Mouse (Mus musculus) neutrophil, adult 5-6 weeks (primary cell): ENCODE measurements around the gene Ccnq. TPM values are rescaled to one million over a fixed set of nuclear protein-coding genes. Genes with fewer than 3 reads are reported as not detected.
"Not testable (repeated sequence)": the region's sequence is repeated elsewhere in the genome, so short reads cannot be mapped to it uniquely, and the experiment has no call there.

ENCODE experiments used
- ATAC-seq: fragments of 151-379, 151-347 bp; 2 replicates; pipeline ENCODE4 v1.8.0; 2017; ENCODE audit warnings: mild to moderate bottlenecking, moderate TSS enrichment; ENCODE audit not compliant: insufficient number of reproducible peaks, poor library complexity, low FRiP score, severe bottlenecking; ENCODE audit errors: extremely low read depth
- total RNA-seq: library from RNA; stranded (forward); fragments of 200-1000 nt; gene quantifications from 2 replicates; pipeline ENCODE4 v1.2.3, GENCODE M21; 2017

The Ccnq gene
- total RNA-seq, 1 experiment from 2014 or later: 10.9 TPM

- no peak for ATAC-seq
Observed at GRCm38 (mm10) chr11:78766069-78766830, 14.7 kb upstream of the Ccnq start.

DNA sequence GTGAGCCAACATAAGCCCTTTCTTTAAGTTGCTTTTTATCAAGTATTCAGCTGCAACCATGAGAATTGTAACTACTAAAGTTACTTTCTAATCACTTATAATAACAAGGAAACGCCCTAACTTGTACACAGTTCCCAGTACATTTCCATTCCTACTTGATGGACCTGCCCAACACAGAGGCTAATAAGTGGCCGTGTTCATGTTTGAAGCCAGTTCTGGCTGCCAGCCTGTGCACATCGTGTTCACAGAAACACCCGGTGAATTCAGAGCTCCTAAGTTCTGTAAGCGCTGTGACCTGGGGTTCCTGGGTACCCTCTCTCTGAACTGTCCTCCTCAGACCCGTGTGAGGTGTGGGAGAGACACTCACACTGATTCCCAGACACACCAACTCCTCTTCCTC is 13.3 kb upstream of the Ccnq start:
- no peak for ATAC-seq

DNA sequence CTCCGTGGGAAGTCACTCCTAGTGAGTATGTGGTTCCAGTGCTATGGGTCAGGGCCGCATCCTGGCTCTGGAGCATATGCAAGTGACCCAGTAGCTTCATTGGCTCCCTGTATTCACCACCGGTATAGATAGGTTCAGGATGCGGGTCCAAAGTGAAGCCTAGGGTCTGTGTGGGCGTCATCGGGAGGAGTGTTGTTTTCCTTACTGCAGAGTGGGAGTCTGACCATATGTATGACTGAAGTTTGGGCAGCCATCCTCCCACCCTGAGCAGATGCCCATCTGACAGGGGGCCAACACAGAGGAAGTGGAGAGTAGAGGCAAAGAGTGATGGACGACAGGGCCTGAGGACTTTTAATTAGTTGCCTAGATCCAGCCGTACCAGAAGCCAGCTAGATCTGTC is 12.8 kb upstream of the Ccnq start:
- ATAC-seq: no peak

- ATAC-seq: no peak
Observed at GRCm38 (mm10) chr11:78762201-78762600, 10.7 kb upstream of the Ccnq start.

GRCm38 (mm10) chr11:78761086-78761485 is 9.6 kb upstream of the Ccnq start:
- ATAC-seq: no peak

GRCm38 (mm10) chr11:78755299-78755698 is 3.8 kb upstream of the Ccnq start:
- no peak for ATAC-seq

- not testable (repeated sequence) for ATAC-seq
Observed at GRCm38 (mm10) chr11:78754177-78754576, 2.6 kb upstream of the Ccnq start.

DNA sequence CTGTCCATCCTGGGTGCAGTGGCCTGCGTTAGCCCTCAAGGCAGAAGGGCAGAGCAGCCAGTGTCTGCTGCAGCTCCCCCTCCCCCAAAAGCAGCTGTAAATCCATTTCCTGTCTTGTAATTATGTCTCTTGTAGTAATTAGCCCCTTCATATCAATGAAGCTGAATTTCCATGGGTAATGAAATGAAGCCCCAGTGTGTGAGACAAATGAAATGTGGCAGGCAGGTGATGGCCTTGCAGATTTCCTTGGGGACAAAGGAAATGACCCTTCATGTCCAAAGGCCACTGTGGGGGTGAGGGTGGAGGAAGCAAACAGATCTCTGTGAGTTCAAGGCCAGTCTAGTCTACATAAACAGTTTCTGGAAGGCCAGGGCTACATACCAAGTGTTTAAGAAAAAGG is 1.7 kb upstream of the Ccnq start:
- no peak for ATAC-seq

DNA sequence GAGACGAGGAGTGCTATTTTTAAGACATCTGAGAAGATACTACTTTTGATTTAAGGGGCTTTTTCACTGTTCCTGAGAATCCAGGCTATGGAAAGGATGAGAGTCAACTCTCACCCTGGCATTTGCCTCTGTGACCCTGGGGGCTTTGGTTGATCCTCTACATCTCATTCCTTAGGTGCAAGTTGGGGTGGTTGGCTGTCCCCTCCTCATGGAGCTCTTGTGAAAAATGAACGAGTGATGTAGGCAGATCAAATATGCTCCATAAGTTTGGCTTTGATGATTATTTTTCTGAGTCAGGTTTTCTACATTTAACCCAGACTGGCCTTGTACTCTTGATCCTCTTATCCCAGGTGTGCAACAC is 294 bp upstream of the Ccnq start:
- ATAC-seq: no peak

- no peak for ATAC-seq
Observed at GRCm38 (mm10) chr11:78746264-78746663, 5.3 kb downstream of the Ccnq start.

- no peak for ATAC-seq
Observed at GRCm38 (mm10) chr11:78745475-78745874, 6.1 kb downstream of the Ccnq start.

GRCm38 (mm10) chr11:78742461-78742860 is 9.1 kb downstream of the Ccnq start:
- ATAC-seq: no peak

DNA sequence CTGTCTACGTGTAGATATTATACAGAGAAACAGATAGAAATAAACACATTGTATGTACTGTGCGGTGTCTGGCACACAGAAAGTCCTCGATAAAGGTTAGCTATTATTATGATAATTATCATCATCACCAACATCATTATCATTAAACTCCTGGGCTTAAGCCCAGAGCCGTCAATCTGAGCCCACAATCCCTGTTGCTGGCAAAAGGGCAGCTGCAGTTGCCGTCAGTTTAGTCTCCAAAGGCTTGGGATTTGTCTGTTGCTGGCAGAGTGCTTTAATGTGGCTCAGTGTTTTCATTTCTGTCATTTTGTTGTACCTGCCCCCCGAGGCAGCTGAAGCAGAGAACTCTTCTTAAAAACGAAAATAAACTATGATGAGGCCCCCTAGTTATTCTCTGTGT is 9.6 kb downstream of the Ccnq start:
- ATAC-seq: no peak

- no peak for ATAC-seq
Observed at GRCm38 (mm10) chr11:78739361-78739760, 12.2 kb downstream of the Ccnq start.

- ATAC-seq: no peak
Observed at GRCm38 (mm10) chr11:78736877-78737408, 14.6 kb downstream of the Ccnq start.

- no peak for ATAC-seq
Observed at GRCm38 (mm10) chr11:78735168-78735567, 16.4 kb downstream of the Ccnq start.

- no peak for ATAC-seq
Observed at GRCm38 (mm10) chr11:78732619-78733018, 18.9 kb downstream of the Ccnq start.

- no peak for ATAC-seq
Observed at GRCm38 (mm10) chr11:78730902-78731301, 20.6 kb downstream of the Ccnq start.

DNA sequence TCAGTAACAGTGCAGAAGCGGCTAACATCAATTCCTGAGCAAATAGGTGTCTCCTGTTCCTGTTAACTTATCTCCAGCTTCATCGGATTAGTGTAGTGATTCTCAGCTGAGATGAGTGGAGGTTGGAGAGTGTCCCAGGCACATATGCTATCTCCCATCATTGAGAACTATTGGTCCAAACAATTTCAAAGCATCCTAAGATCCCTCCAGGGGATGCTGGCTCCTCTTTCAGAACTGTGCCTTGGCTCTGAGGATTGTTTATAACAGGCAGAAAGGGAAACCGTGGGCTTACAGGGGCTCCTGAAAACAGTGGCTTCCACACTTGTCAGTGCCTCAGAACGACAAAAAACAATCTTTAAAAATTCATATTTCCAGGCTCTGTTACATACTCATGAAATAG is 23.5 kb downstream of the Ccnq start:
- ATAC-seq: no peak

- no peak for ATAC-seq
Observed at GRCm38 (mm10) chr11:78726366-78726765, 25.2 kb downstream of the Ccnq start.

DNA sequence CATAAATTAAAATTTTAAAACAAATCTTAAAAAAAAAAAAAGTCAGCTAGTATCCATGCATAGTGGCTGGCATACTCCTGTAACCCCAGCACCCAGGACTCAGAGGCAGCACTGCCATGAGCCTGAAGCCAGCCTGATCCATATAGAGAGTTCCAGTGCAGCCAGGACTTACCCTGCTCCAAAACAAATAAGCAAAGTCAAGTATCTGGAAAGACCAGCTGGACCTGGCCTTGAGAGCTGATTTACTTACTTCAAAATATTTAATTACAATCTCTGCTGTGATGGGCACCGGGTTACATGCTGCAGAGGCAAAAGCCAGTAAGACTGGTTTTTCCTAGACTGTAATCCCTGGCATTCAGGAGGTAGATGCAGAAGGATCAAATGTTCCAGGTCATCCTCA is 26.7 kb downstream of the Ccnq start:
- no peak for ATAC-seq
